Mouse (Mus musculus) thymus, adult 2 months (tissue): ENCODE measurements at regions not wholly inside any gene's neighbourhood (a gene's known extent, or its start where the extent isn't known, plus 50 kb on each side); places are given as distances from the start of the nearest gene placed in this dataset.

Experiments used
- CTCF ChIP-seq: fragments of 200-500 bp; IDR thresholded peaks from 2 replicates; pipeline ENCODE4 v1.5.1; 2012; ENCODE audit warnings: mild to moderate bottlenecking, control low read depth, low read length, moderate library complexity, borderline replicate concordance; ENCODE audit not compliant: control insufficient read depth, poor library complexity, insufficient read depth; ENCODE audit errors: extremely low read depth
- POLR2A ChIP-seq: fragments of 200-500 bp; IDR thresholded peaks from 2 replicates; pipeline ENCODE4 v1.6.1; 2012; ENCODE audit warnings: mild to moderate bottlenecking, low read length, control low read depth, moderate library complexity; ENCODE audit not compliant: control insufficient read depth, poor library complexity, insufficient read depth; ENCODE audit errors: extremely low read depth

GRCm38 (mm10) chr4:106062651-106063050, 253.4 kb upstream of the Usp24 start:
- TF ChIP-seq CTCF (no peak), POLR2A (no peak)
